Mouse (Mus musculus) ZHBTc4 (cell line): Measurements from ENCODE around the gene E130311K13Rik.

Experiments used
- DNase-seq: peaks from one replicate; pipeline ENCODE4 v3.0.0-alpha.2; 2011; ENCODE audit warnings: low read depth, low spot score

The E130311K13Rik gene

DNA sequence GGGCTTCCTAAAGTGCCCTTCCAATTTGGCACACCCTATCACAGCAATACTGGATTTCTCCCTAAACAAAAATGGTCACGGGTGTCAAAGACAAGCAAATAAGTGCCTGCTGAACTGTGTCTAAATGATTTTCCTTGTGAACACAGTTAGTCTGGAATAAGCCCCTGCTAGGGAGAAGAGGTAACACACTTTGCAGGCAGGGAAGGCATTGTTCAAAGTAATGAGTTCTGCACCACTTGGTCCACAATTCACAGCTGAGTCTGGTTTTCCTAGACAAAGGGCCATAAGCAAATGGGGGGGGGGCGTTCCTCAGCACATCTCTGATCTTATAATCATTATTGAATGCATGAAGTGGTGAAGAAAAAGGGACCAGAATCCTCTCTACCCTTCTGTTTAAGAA is 33.5 kb downstream of the E130311K13Rik start:
- no peak for DNase-seq

DNA sequence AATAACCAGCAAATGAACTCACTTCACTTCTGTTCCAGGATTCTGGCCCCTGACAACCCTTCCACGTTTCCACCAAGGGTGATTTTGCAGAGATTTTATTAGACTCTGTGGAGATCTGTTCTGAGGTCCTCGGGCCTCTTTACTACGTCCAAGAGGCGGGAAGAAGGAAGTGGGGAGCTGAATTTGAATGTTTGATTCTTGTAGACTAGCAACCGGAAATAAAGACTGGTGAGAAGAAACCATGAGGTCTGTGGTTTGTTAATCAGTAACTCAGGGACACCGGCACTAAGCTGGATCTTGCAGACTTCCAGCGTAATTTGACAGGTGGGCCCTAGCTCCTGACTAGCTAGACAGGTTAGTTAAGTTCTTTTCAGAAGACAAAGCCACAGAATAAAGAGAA is 35.6 kb downstream of the E130311K13Rik start:
- no peak for DNase-seq

DNA sequence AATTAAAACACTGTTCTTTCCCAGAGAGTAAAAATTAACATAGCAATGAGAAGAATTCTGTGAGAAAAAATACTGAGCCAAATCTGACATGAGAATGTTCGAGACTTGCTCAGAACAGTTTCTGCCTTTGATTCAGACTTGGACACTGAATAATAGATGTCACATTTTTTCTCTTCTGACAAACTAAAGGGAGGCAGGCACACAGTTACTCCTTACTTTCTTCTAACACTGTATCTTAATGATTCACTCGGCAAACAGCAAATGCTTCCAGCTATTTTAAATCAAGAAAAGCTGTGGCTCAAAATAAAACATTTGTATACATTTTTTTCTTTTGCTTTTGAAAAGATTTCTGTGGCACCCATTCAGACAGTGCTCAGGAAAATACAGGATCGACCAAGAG is 37.1 kb downstream of the E130311K13Rik start:
- no peak for DNase-seq

DNA sequence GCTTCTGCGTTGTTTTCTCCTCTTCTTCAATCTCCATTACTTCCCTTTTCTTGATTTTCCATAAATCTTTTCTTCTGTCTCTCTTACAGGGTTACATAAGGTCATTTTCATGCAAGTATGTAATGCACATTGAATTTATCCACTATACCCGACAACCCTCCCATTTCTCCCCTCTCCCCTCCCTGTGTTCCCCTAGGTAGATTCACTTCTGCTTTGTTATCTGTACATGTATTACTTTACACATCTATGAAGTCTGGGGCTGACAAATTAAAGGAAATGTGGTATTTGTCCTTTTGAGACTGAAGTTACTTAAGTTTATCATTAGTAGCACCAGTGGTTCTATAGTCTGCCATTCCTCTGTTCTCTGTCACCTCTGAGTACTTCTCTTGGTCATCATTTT is 48.2 kb downstream of the E130311K13Rik start:
- no peak for DNase-seq

DNA sequence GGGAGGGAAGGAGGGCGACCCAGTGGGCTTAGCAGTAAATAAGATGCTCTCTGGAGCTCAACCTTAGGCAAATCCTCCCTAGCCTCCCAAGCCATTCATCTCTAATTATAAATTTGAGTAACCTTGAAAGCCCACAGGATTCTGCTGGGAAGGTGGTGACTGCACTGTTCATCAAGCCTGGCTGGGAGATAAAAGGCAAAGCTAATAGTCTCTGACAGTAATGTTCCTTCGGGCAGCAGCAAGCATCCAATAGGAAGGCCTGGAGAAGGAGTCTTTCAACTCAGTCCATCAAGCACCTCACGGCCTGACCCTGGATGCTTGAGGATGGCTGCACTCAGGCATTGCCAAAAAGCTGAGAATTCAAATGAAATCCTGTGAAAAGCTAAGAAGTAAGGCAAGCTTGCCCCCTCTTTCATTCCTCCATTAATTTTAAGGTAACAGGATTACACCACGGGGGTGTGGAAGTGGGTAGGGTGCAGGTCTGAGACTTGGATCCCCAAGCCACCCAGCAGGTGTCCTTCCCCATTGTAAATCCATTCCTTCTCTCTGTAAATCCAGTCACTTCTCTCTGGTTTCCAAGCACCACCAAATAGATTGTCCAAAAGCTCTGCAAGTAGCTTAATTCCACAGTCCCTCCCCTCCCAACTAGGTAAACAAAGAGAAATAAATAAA is 50.1 kb downstream of the E130311K13Rik start:
- no peak for DNase-seq

DNA sequence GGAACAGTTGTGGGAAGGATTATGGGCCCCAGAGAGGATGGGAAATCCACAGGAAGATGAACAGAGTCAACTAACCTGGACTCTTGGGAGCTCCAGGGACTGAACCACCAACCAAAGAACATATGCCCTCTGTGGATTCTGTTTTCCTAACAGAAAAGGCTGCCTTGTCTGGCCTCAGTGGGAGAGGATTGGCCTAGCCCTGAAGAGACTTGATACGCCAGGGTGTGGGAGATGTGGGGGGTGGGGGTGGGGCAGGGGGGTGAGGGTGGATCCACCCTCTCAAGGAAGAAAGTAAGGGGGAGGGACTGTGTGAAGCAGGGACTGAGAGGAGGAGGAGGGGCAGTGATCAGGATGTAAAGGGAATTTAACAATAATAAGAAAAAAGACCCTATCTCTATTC is 56.5 kb downstream of the E130311K13Rik start:
- no peak for DNase-seq

DNA sequence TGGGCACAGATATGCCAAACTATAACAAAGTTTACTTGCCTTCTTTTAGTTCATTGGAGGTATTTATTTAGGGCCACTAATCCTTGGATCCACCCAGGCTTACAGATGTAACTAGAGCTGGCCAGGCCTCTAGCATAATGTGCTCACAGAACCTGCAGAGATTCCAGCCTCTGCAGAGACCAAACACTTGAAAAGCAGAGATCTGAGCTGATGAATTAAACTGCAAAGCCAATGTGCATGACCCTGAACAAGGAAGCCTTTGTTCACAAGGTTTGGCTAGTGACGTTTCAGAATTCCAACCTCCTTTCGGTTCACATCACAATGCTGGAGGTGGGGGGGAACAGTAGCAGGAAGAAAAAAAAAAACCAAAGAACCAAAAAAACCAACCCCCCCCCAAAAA is 58.0 kb downstream of the E130311K13Rik start:
- DNase-seq: no peak

DNA sequence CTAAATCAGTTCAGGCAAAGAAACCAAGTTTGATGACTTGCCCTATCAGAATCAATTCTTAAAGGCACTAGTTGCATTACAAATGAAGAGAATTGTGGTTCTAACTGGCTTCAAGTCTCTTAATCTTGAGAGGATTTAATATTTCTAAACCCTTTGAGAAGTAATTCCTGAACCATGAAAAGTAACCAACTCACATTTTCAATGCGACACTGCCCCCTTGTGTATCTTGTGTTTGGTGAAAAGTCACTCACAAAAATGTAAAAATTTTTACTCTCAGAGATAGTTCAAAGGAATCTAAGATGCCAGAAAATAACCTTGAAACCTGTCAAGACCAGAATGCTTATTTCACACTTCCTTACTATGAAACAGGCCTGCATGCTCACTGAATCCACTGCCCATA is 61.0 kb downstream of the E130311K13Rik start:
- peak; percentile 16 for DNase-seq

DNA sequence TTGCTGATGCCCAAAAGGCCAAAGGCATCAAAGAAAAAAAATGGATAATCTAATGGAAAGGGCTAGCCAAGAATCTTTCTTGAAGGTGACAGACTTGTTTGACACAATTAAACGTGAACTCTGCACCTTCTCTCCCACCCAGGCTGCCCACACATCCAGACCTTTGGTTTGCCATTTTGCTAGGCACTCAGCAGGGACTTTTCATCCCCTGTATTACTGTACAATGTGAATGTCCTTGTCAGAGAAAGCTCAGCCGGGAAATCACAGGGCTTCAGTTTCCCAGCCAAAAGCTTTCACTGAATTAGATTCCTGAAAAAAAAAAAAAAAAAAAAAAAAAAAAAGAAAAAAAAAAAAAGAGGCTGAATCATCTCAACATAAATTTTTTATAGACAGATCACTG is 64.2 kb downstream of the E130311K13Rik start:
- no peak for DNase-seq
